Mouse (Mus musculus) lung, embryonic 14.5 days (tissue): Measurements from ENCODE around the gene Btbd2. TPM values are rescaled to one million over a fixed set of nuclear protein-coding genes. Genes with fewer than 3 reads are reported as not detected.
A peak's percentile ranks its signal among the peaks of the same experiment; 100 is the strongest.

Experiments used
- ATAC-seq: fragments of 200-750 bp; cut with Nextera tagmentation; 2 replicates; pipeline ENCODE4 v1.8.0; 2017; ENCODE audit warnings: mild to moderate bottlenecking, moderate TSS enrichment, moderate library complexity; ENCODE audit not compliant: insufficient read depth
- DNase-seq: peaks from one replicate; pipeline ENCODE4 v3.0.0-alpha.2; 2015
- H3K27ac ChIP-seq: fragments of 300-500 bp; sonication (generic); 2 replicates; pipeline ENCODE4 v1.5.1; 2014; ENCODE audit warnings: low read depth, mild to moderate bottlenecking, moderate library complexity
- H3K27me3 ChIP-seq: fragments of 300-500 bp; sonication (generic); 2 replicates; pipeline ENCODE4 v1.6.1; 2014; ENCODE audit warnings: low read length, control low read depth; ENCODE audit not compliant: insufficient read depth
- H3K36me3 ChIP-seq: fragments of 300-500 bp; sonication (generic); 2 replicates; pipeline ENCODE4 v1.6.1; 2014; ENCODE audit warnings: control low read depth; ENCODE audit not compliant: insufficient read depth
- H3K4me1 ChIP-seq: fragments of 300-500 bp; sonication (generic); 2 replicates; pipeline ENCODE4 v1.6.1; 2014; ENCODE audit warnings: antibody characterized with exemption, control low read depth; ENCODE audit not compliant: insufficient read depth
- H3K4me2 ChIP-seq: fragments of 300-500 bp; sonication (generic); 2 replicates; pipeline ENCODE4 v1.6.1; 2014; ENCODE audit warnings: mild to moderate bottlenecking
- H3K4me3 ChIP-seq: fragments of 300-500 bp; sonication (generic); 2 replicates; pipeline ENCODE4 v1.5.1; 2014; ENCODE audit warnings: low read depth, low read length
- H3K9ac ChIP-seq: fragments of 300-500 bp; sonication (generic); 2 replicates; pipeline ENCODE4 v1.6.1; 2014
- H3K9me3 ChIP-seq: fragments of 300-500 bp; sonication (generic); 2 replicates; pipeline ENCODE4 v1.6.1; 2016; ENCODE audit warnings: low read depth, low read length, control low read depth
- CTCF ChIP-seq: IDR thresholded peaks from 2 replicates; pipeline ENCODE4 v1.5.1; 2016; ENCODE audit warnings: antibody characterized with exemption, low read depth
- WGBS: fragments of 180-500 bp; shearing (Covaris S2); extraction: QIAGEN DNeasy Blood & Tissue Kit; methylation state at CpG from one replicate; pipeline ENCODE4 v1.1.7; 2014; 5-methylcytosine and 5-hydroxymethylcytosine counted together
- polyA plus RNA-seq: library from polyadenylated mRNA; unstranded; fragments of >200 nt; fragmentation: Nextera tagmentation; extraction: Ambion mirVana; gene quantifications from 2 replicates; pipeline ENCODE4 v1.2.1, GENCODE M21; 2014

Gene Btbd2
- polyA plus RNA-seq, 1 experiment from 2014 or later = 101 TPM

- peaks cover 86% of the 10 kb centered on the region for H3K36me3 ChIP-seq
- no peaks in the 10 kb centered on the region for H3K9me3 ChIP-seq
- H3K4me1 ChIP-seq = peaks cover 15% of the 10 kb centered on the region
- WGBS = 84% methylated on average over 2 of the region's 2 CpGs
- H3K4me3 ChIP-seq = no peak overlapping the region
- no peak for ATAC-seq
- no peak overlapping the region for H3K4me2 ChIP-seq
- no peak for TF ChIP-seq CTCF
- no peaks in the 10 kb centered on the region for H3K27me3 ChIP-seq
- no peak for DNase-seq
- H3K27ac ChIP-seq = no peak overlapping the region
- H3K9ac ChIP-seq = no peak overlapping the region; the same call in 1 of the 2 replicates
Observed at GRCm38 (mm10) chr10:80670531-80670930, 13.7 kb upstream of the Btbd2 start.

GRCm38 (mm10) chr10:80669737-80670485, 13.0 kb upstream of the Btbd2 start:
- ATAC-seq (no peak), DNase-seq (no peak)
- whole genome bisulfite sequencing = 97% methylated on average over 7 of the region's 7 CpGs
- Histone ChIP-seq H3K27ac (no peak overlapping the region), H3K27me3 (no peaks in the 10 kb centered on the region), H3K9ac (no peak overlapping the region; the same call in 1 of the 2 replicates), H3K36me3 (peaks cover 90% of the 10 kb centered on the region), H3K9me3 (no peaks in the 10 kb centered on the region), H3K4me2 (no peak overlapping the region), H3K4me3 (no peak overlapping the region), H3K4me1 (peaks cover 17% of the 10 kb centered on the region)
- no peak for TF ChIP-seq CTCF

GRCm38 (mm10) chr10:80669018-80669417, 12.1 kb upstream of the Btbd2 start:
- no peak for ATAC-seq
- H3K4me1 ChIP-seq = peaks cover 14% of the 10 kb centered on the region

GRCm38 (mm10) chr10:80668614-80669013, 11.7 kb upstream of the Btbd2 start:
- H3K27me3 ChIP-seq = no peaks in the 10 kb centered on the region
- H3K4me2 ChIP-seq = no peak overlapping the region
- H3K9ac ChIP-seq = no peak overlapping the region
- H3K9me3 ChIP-seq = no peaks in the 10 kb centered on the region
- 84% methylated on average over 11 of the region's 11 CpGs for WGBS
- no peak overlapping the region for H3K4me3 ChIP-seq
- DNase-seq (no peak), ATAC-seq (no peak)
- no peak for TF ChIP-seq CTCF
- peaks cover 14% of the 10 kb centered on the region for H3K4me1 ChIP-seq
- H3K27ac ChIP-seq = no peak overlapping the region
- H3K36me3 ChIP-seq = peaks cover 83% of the 10 kb centered on the region

More at GRCm38 (mm10) chr10:80669018-80669417, 12.1 kb upstream of the Btbd2 start:
- Histone ChIP-seq H3K9me3 (no peaks in the 10 kb centered on the region), H3K27me3 (no peaks in the 10 kb centered on the region), H3K36me3 (peaks cover 85% of the 10 kb centered on the region), H3K4me2 (no peak overlapping the region), H3K27ac (no peak overlapping the region), H3K9ac (no peak overlapping the region), H3K4me3 (no peak overlapping the region)
- 87% methylated on average over 12 of the region's 12 CpGs for WGBS
- TF ChIP-seq CTCF = no peak
- DNase-seq = no peak

GRCm38 (mm10) chr10:80666837-80667412, 10.1 kb upstream of the Btbd2 start:
- DNase-seq (no peak), ATAC-seq (no peak)
- Histone ChIP-seq H3K27me3 (no peaks in the 10 kb centered on the region), H3K36me3 (peaks cover 68% of the 10 kb centered on the region), H3K9me3 (no peaks in the 10 kb centered on the region), H3K27ac (no peak overlapping the region), H3K4me2 (no peak overlapping the region), H3K4me3 (no peak overlapping the region), H3K4me1 (peaks cover 19% of the 10 kb centered on the region), H3K9ac (no peak overlapping the region)
- no peak for TF ChIP-seq CTCF
- WGBS = 64% methylated on average over 19 of the region's 19 CpGs

- Histone ChIP-seq H3K36me3 (peaks cover 61% of the 10 kb centered on the region), H3K27me3 (no peaks in the 10 kb centered on the region), H3K4me2 (no peak overlapping the region), H3K9me3 (no peaks in the 10 kb centered on the region), H3K27ac (no peak overlapping the region), H3K4me1 (peaks cover 19% of the 10 kb centered on the region), H3K9ac (no peak overlapping the region), H3K4me3 (no peak overlapping the region)
- 72% methylated on average over 10 of the region's 10 CpGs for WGBS
- ATAC-seq = no peak
- no peak for DNase-seq
- no peak for TF ChIP-seq CTCF
Observed at GRCm38 (mm10) chr10:80665981-80666733, 9.3 kb upstream of the Btbd2 start.

GRCm38 (mm10) chr10:80665459-80665858, 8.6 kb upstream of the Btbd2 start:
- Histone ChIP-seq H3K27ac (peak overlapping the region; percentile 60), H3K4me2 (peak overlapping the region; percentile 12; the same call in 1 of the 2 replicates), H3K9me3 (no peaks in the 10 kb centered on the region), H3K36me3 (peaks cover 54% of the 10 kb centered on the region), H3K4me3 (no peak overlapping the region), H3K4me1 (peaks cover 19% of the 10 kb centered on the region), H3K9ac (no peak overlapping the region), H3K27me3 (no peaks in the 10 kb centered on the region)
- DNase-seq (no peak), ATAC-seq (no peak; the same call in 1 of the 2 replicates)
- WGBS = 53% methylated on average over 4 of the region's 4 CpGs
- TF ChIP-seq CTCF = no peak
